Mouse (Mus musculus) forelimb bud, embryonic 11.5 days (tissue): ENCODE data around the gene Ccdc185.

Experiments used
- DNase-seq: peaks from one replicate; pipeline ENCODE4 v3.0.0-alpha.2; 2012; ENCODE audit warnings: low read depth, low spot score

Gene Ccdc185

GRCm38 (mm10) chr1:182749080-182749479 is at the start of gene Ccdc185:
Gene Ccdc185, minus strand, starts transcription at chr1:182749180.
- no peak for DNase-seq

DNA sequence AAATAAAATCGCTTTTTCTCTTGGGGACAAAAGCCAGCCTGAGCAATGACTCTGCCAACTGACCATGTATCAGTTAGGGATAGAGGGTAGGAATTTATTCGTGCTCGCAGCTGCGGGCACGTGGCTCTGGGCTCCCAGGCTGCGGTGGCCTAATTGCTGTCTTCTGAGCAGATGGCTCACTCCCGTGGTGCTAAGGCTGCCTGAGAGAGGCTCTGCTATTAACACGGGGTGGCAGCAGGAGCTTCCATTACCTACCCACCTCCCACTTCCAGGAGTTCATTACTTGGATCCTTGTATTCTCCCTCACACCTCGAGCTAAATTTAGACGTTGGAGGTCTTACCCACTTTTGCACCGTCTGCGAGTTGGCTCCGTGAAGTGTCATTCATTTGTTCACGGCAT is 48.1 kb upstream of the Ccdc185 start:
- DNase-seq = no peak

DNA sequence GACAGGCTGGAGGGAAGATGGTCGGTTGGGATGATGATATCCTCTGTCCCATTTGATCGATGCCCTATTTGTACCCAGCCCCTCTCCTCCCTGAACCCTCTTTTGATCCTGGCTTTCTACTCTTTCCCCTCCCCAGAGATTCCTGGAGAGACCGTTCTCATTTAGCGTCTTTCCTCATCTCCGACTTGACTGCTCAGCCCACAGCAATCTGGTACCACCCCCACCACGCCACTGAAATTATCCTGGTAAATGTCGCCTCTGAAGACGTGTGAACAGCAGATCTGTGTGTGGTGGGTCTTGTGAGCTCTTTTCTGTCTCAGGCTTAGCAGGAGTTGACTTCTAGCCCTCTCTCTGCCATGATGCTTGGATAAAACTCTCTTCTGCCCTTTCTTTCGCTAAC is 45.6 kb upstream of the Ccdc185 start:
- no peak for DNase-seq

DNA sequence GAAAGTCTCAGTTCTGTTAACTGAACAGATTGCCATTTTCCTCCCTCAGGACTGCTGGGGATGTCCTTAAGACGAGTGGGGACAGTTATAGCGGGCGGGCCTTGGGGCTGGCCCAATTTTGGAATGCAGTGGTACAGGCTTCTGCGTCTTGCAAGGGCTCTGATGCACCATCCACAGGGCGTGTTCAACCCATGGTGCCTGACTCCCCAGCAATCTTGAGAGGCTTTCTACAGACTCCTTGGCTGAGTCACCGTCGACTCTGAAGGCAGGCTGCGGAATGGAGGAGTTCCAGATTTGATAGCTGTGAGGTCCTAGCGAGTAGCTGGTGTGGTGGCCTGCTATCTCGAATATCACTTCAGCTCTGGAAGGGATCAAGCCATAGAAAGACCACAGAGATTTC is 45.2 kb upstream of the Ccdc185 start:
- DNase-seq = no peak

- DNase-seq = peak; percentile 85
These were observed 43.6 kb upstream of the Ccdc185 start for GRCm38 (mm10) chr1:182792521-182793071.

- DNase-seq = no peak
These were observed 39.9 kb upstream of the Ccdc185 start for GRCm38 (mm10) chr1:182788896-182789295.

DNA sequence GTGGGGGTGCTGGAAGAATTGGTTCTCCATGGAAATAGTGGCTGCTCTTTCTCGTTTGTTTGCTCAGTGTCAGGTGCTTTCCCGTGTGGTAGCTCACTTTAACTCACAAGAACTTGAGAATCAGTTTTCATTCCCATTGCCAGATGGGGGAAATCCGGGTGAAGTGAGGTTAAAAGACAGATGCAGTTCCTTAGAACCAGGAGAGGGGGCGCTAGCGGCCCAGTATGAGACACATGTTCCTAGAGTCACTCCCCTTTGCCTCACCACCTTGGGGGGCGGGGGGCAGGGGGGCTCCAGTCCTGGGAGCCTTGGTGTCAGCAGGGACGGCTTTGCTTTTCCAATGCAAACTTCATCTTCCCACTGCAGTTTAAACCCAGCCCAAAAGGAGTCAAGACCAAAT is 38.0 kb upstream of the Ccdc185 start:
- no peak for DNase-seq

DNA sequence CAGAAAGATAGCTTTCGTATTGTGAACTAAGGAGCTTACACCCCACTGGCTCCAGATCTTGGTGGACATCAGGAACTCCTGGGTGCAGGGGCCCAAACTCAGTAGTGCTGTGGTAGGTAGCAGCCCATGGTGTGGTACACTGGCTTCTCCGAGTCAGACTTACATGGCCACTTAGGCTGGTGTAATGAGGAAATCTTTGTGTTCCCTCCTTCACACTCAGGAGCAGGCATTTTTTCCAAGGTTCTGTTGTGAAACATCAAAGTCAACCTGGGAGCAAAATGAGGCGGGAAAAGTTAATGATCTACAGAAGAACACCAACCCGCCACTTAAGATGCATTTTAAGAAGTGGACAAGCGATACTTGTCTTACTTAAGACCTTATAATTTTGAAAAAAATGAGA is 36.5 kb upstream of the Ccdc185 start:
- DNase-seq = no peak

- no peak for DNase-seq
These were observed 35.8 kb upstream of the Ccdc185 start for GRCm38 (mm10) chr1:182784784-182785183.

DNA sequence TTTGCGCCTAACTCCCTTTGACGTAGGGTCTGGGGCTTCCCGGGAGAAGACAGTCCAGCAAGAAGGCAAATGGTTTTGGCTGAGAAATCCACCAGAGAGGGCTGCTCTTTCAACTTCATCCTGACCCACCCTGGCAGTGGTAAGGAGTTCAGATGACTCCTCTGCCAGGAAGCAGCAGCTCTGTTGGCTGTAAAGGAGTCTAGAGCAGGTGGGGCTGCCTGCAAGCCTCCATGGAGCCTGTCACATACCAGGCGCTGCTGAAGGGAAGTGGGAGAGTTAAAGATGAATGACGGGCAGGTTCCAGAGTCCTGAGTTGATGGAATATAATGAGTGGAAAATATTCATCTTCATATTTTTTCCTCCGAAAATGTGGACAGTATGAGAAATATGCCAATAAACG is 34.8 kb upstream of the Ccdc185 start:
- no peak for DNase-seq

GRCm38 (mm10) chr1:182779024-182779520 is 30.1 kb upstream of the Ccdc185 start:
- no peak for DNase-seq

- no peak for DNase-seq
These were observed 29.2 kb upstream of the Ccdc185 start for GRCm38 (mm10) chr1:182778225-182778624.

DNA sequence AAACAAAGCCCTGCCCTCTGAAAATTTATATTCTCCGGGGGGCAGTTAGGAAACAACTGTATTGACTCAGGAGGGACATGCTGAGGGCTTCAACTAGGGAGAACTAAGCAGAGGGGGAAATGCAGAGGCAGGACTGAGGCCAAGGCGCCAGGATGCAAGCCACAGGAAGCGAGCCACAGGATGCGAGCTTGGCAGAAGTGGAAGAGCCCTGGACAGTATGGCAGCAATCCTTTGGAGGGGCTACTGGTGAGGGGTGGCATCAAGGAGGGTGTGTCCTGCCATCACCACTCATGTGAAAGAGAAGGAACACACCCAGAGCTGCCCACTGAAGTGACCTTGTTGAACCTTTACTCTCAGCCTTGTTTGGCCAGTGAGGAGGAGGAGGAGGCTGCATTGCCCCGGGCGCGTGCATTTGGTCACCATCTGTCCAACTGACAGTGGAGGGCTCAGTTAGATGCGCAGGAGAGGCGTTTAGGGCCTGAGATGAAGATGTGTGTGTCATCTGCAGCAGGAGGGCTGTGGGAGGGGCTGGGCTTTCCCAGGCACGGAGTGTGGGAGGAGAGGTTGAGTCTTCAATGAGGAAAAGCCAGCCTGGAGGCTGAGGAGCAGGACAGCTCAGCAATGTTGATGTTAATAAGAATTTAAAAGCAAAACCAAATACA is 27.9 kb upstream of the Ccdc185 start:
- DNase-seq = no peak

DNA sequence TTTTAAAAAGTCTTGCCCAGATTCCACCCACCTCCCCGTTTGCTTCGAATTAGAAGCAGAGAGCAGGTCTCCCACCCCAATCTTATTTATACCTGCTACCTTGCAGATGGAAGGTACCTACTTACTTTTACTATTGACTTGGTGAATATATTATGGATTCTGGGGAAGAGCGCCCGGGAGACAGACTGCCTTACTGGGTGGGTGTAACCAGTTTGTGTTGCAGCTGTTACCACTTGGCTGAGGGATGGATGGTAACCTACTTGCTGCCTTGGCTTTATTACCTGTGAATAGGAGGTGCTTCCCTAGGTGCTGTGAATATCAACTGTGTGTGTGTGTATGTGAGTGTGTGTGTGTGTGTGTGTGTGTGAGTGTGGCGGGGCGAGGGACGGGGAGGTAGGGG is 26.6 kb upstream of the Ccdc185 start:
- DNase-seq = no peak

DNA sequence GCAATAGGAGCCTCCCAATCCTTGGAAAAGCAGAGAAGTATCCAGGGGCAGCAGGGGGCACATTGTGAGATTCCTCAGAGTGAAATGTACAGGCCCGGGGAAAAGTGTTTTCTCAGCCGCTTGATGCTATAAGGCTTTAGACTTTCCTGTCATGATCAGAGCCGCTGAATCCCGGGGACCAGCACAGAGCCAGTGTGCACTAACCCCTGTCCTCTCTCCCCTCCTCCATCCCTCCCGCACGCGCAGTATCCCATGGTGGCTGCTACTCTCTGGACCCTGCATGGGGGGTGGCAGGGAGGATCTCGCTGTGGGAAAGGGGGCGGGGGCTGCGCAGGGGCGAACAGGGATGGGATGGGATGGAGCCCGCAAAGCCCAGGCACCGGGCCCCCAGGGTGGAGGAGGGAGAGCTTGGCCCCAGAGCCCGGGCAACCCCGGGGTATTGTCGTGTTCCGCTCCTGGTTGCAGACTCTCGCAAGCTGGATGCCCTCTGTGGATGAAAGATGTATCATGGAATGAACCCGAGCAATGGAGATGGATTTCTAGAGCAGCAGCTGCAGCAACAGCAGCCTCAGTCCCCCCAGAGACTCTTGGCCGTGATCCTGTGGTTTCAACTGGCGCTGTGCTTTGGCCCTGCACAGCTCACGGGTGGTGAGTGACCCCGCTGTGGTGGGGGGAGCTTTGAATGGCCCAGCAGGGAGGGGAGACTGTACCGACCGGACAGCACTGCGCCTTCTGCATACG is 15.7 kb upstream of the Ccdc185 start:
- DNase-seq = no peak

DNA sequence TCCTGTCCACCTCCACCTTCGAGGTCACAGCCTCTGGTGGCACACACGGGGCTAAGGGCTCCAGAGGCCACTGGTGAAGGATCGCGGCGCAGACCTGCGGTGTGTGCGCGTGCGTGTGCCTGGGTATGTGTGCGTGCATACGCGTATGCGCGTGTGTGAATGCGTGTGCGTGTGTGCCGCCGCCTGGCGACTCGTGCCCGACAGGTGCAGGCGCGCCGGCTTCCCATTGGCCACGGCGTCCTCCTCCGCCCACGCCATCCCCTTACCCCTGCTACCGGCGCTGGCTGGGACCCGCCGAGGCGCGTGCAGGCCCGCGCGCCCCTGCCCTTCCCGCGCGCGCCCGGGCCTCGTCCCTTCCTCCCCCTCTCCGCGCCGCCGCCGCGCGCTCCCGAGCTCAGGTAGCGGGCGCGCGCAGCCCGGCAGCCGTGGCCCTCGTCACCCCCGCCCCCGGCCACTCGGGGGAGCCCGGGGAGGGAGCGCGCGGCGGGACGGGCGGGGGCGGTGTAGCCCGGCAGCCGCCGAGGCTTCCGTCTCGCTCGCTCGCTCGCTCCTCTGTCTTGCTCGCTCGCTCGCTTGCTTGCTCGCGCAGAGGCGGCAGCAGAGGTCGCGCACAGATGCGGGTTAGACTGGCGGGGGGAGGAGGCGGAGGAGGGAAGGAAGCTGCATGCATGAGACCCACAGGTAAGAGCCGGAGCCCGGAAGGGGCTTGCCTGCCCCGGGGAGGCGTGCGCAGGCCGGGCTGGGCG is 14.9 kb upstream of the Ccdc185 start, which contains the start of gene Susd4:
TSS of gene Susd4 (plus strand) at position 145 of the 746 bp plus-strand sequence.
- peak; percentile 58 for DNase-seq

DNA sequence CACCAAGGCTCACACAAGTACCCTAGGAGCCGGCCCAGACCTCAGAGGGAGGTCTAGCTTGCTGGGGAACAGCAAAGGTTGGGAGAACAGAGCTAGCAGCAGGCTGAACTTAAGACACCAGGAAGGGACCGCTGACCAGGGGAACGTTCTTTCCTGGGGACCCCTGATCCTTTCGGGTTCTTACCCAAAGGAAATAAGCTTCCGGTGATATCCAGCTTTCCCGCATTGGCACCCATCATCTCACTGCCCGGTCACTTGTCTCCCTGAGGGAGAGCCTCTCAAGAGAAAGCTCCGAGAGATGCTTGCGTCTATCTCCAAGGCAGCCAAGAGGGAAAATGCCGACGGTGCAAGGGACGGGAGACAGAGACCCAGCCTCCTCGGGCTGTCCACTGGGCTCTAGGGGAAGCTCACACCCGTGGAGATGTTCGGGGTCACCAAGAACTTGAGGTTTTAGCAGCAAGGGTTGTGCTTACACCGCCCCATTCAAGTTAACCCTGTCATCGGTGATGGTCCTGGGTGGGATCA is 14.3 kb upstream of the Ccdc185 start:
- DNase-seq = no peak

DNA sequence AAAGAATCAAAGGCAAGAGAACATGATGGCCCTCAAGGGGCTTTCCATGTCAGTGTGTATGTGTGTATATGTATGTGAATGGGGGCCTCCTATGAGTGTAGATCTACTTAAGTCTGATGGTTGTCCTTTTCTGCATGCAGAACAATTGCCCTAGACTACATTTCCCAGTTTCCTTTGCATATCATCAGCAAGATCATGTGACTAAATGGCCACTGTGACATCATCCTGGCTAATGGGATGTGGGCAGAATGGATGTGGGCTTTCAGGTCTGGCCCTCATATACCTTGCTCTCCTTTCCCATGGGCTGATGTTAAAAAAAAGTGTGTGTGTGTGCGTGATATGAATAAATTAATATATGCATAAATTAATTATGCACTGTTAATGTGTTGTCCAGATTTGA is 9.8 kb upstream of the Ccdc185 start:
- DNase-seq = no peak

DNA sequence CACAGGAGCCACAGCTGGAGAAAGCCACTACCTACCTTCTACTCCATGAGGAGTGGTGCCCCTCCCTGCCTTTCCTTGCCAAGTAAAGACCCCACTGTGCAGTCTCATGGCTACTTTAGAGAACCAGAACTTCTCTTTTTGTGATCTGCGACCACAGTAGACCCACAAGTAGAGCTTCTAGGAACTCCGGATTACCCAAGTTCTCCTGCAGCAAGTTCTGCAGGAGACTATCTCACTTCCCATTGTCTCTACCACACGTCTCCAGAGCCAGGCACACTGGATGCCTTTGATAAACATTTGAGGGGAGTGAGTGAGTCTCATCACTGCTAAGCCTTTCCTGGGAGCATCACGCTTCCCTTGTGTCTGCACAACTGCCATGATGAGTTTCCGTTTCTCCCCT is 5.9 kb upstream of the Ccdc185 start:
- DNase-seq = no peak

DNA sequence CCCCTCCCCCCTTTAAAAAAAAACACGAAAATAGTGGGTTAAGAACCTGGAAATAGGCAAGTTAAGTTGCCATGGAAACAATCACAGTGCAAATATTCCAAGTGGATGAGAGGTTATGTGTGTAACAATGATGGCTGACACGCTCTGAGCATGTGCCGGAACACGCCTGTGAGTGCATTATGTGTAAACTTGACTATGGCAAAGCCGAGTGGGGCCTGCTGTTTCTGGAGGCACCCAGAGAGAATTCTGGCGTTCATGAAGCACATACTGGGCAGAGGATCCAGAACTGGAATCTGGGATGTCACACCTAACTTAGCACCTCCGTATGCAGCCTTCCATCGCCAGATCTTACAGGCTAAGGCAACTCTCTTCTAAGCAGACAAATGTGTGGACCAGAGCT is 4.7 kb upstream of the Ccdc185 start:
- DNase-seq = no peak

- DNase-seq = no peak
These were observed 2.3 kb upstream of the Ccdc185 start for GRCm38 (mm10) chr1:182751301-182751700.

DNA sequence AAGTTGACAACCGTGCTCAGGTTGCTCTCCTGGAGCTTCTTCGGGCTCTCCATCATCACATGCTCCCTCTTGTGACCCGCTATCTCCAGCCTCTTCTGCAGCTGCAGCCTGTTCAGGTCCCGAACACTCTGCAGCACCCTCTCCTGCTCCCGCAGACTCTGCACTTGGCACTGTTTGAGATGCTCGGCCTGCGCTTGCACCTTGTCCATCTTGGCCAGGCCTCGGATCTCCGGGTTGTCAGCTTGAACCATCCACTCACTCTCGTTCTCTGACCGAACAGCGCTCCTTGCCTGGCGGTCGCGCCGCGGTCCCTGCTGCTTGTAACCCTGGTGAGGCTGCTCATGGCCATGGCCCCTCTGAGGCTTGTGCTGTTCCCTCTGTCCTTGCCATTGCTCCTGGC is 1.1 kb downstream of the Ccdc185 start:
- DNase-seq = no peak
